Mouse (Mus musculus): ENCODE data around the gene Ncstn.
A peak's percentile ranks its signal among the peaks of the same experiment; 100 is the strongest.

Gene Ncstn

DNA sequence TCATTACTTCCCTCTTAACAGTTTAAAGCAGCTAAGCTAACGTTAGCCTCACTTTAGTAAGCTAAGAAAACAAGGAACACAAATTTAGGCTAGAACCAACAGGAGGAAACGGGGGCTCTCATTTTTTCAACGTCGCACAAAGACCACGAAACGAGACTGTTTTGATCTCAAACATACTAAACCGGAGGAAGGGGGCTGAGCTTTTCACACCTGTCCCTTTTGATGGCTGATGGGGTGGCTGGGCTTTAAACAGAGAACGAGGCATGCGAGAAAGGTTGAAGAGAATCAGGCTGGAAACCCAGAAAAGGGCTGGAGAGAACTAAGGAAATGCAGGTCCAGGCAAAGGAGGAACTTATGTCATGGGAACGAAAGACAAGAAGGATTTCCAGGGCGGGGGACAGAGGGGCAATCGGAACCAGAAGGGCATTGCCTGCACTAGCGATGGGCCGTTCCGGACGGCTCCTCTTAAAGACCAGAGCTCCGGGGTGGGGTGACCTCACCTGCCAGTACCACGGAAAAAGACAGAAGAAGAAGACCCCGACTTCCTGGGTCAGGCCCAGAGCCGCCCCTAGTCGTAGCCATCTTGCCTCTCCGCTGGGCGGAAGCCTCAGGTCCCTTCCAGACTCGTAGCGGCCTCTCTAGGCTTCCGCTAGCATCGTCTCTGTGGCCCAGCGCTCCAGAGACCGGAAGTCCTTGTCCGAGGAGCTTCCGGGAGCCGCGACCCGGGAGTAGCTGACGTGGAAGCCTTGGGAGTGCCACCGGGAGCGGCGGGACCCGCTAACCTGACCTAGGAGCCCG lies at the start of gene Ncstn, which contains the start of gene Copa:
Gene Ncstn (minus strand): TSS at position 695 of the 798 bp plus-strand sequence.
Gene Copa (plus strand): TSS at position 429 of the 798 bp plus-strand sequence.
- DNase-seq (ENCODE audit: low spot score): peak; percentile 91

DNA sequence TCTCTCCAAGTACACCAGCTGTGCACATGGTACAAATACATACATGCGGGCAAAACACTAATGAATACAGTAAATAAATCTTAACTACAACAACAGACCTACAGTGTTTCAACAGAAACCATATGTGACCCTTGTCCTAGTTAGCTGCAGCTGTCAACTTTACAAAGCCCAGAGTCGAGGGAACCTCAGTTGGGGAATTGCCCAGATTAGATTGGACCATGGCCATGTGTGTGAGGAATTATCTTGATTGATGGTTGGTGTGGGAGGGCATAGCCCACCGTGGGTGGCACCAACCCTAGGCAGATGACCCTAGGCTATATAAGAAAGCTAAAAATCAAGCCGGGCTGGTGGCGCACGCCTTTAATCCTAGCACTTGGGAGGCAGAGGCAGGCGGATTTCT lies 49.7 kb upstream of the Ncstn start:
- no peak for DNase-seq (ENCODE audit: low spot score)

GRCm38 (mm10) chr1:172129780-172130179 lies 47.2 kb upstream of the Ncstn start:
- DNase-seq (ENCODE audit: low spot score): no peak

DNA sequence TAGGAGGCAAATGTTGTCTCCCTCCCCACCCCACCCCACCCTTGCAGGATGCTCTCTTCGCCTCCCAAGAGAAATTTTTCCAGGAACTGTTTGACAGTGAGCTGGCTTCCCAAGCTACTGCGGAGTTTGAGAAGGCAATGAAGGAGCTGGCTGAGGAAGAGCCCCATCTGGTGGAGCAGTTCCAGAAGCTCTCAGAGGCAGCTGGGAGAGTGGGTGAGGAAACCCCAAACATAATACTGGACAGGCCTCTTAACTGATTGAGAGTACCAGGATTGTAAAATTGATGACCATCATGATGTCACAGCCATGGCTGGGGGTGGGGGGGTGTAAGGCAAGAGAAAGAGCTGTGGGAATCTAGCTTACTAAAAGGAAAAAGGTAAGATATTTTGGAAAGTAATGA lies 46.5 kb upstream of the Ncstn start:
- no peak for DNase-seq (ENCODE audit: low spot score)

GRCm38 (mm10) chr1:172128563-172128962 lies 46.0 kb upstream of the Ncstn start:
- no peak for DNase-seq (ENCODE audit: low spot score)

DNA sequence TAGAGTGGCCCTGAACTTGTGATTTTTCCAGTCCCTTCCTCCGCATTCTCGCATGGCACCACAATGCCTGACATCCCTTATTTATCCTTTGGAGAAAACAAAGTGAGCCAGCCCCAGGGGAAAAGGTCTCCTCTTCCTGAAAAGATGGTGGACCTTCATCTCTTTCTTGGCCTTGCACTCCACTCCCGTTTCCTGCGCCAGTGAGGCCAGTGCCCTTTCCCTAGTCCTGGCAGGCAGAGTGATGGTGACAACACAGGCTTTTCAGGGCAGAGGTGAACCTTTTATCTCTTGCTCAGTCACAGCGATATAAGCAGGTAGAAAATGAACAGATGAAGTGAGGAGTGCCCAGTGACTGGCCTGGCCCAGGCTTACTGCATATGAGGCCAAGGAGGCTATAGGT lies 44.9 kb upstream of the Ncstn start:
- DNase-seq (ENCODE audit: low spot score): no peak

GRCm38 (mm10) chr1:172126376-172127347 lies 44.1 kb upstream of the Ncstn start, which contains the start of gene Pex19:
Gene Pex19 (plus strand): TSS chr1:172126755.
- DNase-seq (ENCODE audit: low spot score): peak; percentile 72

DNA sequence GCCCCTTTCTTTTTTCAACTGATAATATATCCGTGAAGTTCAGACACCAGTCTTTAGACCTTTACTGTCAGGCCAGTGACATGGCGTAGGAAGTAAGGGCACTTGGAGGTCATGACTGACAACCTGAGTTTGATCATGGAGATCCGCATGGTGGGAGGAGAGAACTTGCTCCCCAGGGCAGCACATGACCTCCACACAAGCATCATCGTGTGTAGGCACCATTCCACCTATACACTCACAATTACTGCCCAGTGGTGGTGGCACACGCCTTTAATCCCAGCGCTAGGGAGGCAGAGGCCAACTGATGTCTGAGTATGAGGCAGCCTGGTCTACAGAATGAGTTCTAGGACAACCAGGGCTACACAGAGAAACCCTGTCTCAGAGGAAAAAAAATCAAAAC lies 42.0 kb upstream of the Ncstn start:
- no peak for DNase-seq (ENCODE audit: low spot score)

DNA sequence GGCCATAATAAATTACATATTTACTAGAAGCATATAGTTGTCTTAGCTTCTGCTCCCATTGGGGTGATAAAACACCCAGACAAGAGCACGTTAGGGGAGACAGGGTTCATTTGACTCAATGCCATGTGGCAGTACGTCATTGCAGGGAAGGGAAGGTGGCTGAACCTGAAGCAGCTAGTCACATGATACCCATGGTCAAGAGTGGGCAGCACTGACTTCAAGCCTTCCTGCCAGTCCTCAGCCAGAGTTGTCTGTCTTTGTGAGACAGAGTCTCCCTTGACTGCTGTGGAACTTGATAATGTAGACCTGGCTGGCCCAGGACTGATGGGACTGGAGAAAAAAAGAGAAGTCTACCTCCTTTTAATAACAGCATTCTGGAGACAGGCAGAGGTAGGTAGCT lies 40.1 kb upstream of the Ncstn start:
- no peak for DNase-seq (ENCODE audit: low spot score)

- no peak for DNase-seq (ENCODE audit: low spot score)
Observed at GRCm38 (mm10) chr1:172119720-172120119, 37.1 kb upstream of the Ncstn start.

DNA sequence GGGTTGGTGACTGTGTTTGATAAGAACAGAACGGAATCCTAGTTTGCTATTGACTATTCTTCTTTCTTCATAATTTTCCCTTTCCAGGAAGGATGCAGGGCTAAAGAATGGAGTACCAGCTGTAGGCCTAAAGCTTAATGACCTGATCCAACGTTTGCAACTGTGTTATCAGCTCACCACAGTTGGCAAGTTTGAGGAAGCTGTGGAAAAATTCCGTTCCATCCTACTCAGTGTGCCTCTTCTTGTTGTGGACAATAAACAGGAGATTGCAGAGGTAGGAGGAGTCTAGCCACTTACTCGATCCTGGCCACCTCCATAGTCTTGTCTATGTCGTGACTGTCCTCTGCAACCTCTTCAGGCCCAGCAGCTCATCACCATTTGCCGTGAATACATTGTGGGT lies 36.5 kb upstream of the Ncstn start:
- no peak for DNase-seq (ENCODE audit: low spot score)

DNA sequence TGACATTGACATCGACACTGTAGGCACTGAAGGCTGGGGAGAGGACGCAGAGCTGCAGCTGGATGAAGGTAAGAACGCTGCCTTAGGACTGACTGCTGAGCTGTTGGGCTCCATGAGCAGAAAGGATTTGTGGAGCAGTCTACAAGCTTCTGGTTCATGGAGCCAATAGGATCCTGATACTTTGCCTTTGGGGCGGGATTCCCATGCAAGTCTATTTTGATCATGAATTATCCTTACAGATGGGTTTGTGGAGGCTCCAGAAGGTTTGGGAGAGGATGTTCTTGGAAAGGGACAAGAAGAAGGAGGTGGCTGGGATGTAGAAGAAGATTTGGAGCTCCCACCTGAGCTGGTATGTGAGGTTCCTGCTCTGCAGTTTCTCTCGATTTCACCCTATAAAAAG lies 34.4 kb upstream of the Ncstn start:
- no peak for DNase-seq (ENCODE audit: low spot score)

DNA sequence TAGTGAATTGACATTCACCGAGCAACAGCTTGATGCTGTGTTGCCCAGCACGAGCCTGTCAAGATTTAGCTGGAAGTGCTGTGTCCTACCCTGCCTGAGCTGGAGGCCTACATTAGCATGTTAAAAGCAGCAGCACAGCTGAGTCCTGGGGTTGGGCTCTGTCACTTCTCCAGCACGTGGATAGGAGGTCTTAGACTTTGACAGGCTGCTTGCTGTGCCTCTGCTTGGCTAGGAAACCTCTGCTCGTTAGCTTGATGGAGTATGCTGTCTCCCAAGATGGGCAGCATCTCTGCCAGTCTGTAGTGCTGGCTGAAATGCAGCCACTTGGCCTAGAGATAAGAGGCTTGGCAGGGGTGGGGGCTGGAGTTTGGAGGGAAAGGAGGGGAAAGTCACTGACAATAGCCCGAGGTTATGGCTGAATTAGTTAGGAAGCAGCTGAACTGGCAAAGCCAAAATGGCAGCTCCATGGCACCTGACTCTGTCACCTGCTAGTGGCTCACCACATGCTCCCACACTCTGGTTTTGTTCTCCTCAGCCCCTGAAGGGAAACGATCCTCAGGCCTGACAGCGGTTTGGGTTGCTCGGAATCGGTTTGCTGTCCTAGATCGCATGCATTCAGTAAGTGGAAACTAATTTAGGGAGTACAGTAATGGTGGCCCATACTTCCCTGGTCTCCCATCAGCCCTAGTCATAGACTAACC lies 25.3 kb upstream of the Ncstn start:
- DNase-seq (ENCODE audit: low spot score): no peak

- DNase-seq (ENCODE audit: low spot score): no peak
Observed at GRCm38 (mm10) chr1:172105101-172105500, 22.5 kb upstream of the Ncstn start.

DNA sequence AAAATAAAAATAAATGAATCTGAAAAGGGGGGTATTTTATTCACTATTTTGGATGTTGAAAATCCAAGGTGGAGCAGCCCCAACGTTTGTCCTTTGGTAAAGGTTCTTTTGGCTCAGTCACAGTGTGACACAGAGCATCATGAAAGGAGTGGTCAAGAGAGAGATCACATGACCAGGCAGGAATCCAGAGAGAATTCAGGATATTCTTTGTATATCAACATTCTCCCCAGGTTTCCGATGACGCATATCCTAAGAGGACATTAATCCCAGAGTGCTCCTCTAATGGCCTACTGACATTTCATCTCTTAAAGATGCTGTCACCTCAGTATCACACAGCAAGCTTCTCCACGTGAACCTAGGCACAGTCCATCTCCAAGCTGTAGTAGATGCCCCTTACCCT lies 21.0 kb upstream of the Ncstn start:
- no peak for DNase-seq (ENCODE audit: low spot score)

DNA sequence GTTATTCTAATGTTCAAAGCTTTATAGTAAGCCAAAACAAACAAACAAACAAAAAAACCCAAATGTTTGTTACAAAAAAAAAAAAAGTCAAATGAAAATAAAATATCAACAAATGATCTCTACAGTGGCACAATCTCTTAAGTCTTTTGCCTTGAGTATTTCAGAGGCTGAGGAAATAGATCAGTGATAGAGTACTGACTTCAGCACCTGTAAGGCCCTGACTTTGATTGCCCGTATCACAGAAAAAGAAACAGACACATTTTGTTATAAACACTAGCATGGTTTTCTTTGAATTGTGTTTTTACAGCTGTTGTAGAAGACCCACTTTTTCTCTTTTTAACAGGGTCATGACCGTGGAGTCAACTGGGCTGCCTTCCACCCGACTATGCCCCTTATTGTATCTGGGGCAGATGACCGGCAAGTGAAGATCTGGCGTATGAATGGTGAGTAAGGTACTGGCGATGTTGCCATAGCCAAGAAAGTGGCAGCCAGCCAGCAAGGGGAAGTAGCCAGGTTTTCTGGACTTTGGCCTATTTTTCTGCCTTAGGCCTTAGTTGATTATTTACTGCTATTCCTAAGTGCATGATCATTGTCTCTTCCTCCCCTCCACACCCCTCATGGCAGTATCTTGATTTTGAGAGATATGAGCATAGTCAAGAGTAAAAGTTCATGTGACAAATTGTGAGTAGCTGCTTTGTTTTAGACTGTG lies 16.9 kb upstream of the Ncstn start:
- DNase-seq (ENCODE audit: low spot score): no peak

GRCm38 (mm10) chr1:172095202-172095601 lies 12.6 kb upstream of the Ncstn start:
- no peak for DNase-seq (ENCODE audit: low spot score)

DNA sequence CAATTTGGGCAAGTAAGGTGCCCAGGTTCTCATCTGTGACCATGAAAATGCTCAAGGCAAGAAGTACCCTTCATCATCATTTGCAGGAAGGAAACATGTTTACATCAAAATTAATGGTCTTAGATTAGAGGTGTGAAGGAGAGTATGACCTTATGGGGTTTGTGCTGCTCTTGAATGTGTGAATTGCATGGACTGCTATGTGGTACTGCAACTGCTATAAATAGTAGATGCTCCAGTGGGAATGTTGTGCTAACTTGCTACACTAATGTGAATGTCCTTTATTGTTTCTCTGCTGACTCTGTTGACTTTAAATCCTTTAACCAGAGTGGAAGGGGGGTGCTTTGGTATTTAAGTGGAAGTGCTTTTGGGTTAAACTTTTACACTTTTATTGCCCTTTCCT lies 11.7 kb upstream of the Ncstn start:
- no peak for DNase-seq (ENCODE audit: low spot score)

DNA sequence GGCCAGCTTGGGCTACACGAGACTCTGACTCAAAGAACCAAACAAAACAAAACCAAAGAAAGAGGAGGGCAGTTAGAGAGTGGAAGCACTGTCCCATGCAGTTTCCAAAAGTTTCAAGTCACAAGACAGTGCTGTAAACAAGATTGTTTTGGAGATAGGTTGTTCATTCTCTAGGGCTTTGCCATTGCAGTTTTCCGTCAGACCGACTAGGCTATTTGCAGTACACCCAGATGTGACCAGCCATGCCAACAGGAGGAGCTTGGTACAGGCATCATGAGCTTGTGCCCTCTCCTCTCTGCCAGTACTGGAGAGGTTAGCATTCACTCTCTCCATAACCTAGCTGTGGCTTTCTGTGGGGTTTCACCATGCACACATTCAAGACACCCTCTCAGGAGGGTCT lies 10.9 kb upstream of the Ncstn start:
- no peak for DNase-seq (ENCODE audit: low spot score)

GRCm38 (mm10) chr1:172082899-172083445 lies 377 bp upstream of the Ncstn start:
- no peak for DNase-seq (ENCODE audit: low spot score)

GRCm38 (mm10) chr1:172077981-172078380 lies 4.6 kb downstream of the Ncstn start:
- peak; percentile 45 for DNase-seq (ENCODE audit: low spot score)

All from ovary, postnatal 36 days (tissue).